Mouse (Mus musculus) monocyte, adult 2 months (primary cell): ENCODE results near the gene Tas2r113.
"Not testable (repeated sequence)": the region's sequence is repeated elsewhere in the genome, so short reads cannot be mapped to it uniquely, and the experiment has no call there.

Source experiments
- DNase-seq, 2 experiments: peaks; one replicate each; pipeline ENCODE4 v3.0.0; 2022; ENCODE audit warnings: low spot score in 2 of 2, low read depth in 1 of 2

Gene Tas2r113

GRCm38 (mm10) chr6:132892711-132893110 lies at the start of gene Tas2r113:
TSS of gene Tas2r113 (plus strand) at chr6:132893011.
- no peak for DNase-seq

GRCm38 (mm10) chr6:132846842-132847241 lies 46.0 kb upstream of the Tas2r113 start, which contains the start of gene Tas2r123:
TSS of gene Tas2r123 (plus strand) at chr6:132847142.
- no peak for DNase-seq

- DNase-seq, result no peak
These were observed 37.7 kb upstream of the Tas2r113 start, which contains the start of gene Tas2r116 for GRCm38 (mm10) chr6:132855138-132855537. TSS of gene Tas2r116 (plus strand) at chr6:132855438.

DNA sequence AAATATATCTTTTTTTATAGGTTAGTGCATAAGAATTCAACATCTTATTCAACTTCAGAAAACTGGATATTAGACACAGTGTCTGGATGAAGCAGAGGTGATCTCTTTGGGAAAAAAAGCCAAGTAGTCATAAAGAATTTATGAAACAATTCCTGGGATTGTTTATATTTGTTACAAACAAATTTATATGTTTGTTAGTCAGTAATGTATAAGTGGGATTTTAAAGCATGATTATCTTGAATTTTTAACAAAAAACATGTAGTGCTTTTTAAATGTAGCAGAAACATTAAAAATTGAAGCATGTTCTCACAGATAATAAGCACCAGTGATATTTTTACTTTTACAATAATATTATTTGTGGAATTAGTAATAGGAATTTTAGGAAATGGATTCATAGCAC lies 25.1 kb upstream of the Tas2r113 start, which contains the start of gene Tas2r110:
Tas2r110 (plus strand) TSS at position 301 of the 400 bp plus-strand sequence.
- no peak for DNase-seq

DNA sequence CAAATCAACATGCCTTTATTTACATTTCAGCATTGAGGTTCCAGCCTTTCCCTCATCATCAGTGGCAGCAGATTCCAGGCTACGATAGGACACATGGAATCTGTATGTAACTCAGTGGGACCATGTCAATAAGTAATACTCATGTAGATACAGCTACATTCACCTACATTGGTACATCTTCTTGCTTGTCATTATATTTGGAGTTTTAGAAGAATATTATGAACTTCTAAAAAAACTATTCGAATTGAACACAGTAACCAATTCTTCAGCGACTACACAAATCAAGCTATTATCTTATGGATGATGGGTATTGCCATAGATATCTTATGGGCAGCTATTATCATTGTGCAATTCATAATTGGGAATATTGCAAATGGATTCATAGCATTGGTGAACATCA lies 16.5 kb downstream of the Tas2r113 start, which contains the start of gene Tas2r125:
Tas2r125 (plus strand) TSS at position 301 of the 400 bp plus-strand sequence.
- DNase-seq, result no peak

DNA sequence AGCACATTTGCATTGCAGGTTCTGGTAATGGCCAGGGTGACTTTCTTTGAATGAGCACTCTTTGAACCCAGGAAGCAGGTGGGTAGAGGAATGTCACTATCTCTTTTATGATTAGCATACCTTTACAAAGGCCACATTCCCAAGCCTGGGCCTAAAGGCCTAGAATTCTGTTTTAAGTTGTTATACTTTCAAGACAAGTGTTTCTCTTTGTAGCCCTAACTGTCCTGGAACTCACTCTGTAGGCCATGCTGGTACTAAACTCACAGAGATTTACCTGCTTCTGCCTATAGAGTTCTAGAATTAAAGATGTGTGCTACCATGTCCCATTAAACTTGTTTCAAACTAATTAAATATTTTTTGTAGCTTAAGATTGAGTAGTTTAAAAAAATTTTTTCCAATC lies 48.6 kb downstream of the Tas2r113 start:
- DNase-seq, result not testable (repeated sequence)
